Mouse (Mus musculus): Measurements from ENCODE around the gene Nr0b2. TPM values are rescaled to one million over a fixed set of nuclear protein-coding genes. Genes with fewer than 3 reads are reported as not detected.

The Nr0b2 gene
- total RNA-seq (2023): not detected

DNA sequence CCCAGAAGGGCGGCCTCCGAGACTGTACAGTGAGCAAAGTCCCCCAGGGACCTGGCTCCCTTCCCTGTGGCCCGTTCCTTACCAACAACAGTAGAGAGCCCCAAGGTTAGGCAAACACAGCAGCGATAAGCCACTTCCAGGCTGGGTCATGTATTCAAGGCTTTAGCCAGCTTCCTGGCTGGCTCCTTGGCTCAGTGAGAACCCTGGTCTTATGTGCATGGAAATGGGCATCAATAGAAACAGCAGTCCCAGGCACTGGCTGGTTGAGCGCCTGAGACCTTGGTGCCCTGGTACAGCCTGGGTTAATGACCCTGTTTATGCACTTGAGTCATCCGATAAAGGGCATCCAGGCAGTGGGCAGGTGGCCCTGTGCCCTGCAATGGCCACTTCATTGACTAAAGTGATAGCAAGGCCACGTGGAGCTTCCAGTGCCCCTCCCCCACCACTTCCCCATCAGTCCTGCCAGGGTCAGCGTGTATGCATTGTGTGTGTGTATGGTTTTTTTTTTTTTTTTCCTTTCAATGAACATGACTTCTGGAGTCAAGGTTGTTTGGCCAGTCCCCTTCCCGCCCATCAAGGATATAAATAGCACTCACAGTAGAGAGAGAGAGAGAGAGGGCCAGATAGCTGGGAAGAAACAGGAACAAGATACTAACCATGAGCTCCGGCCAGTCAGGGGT is at the start of gene Nr0b2:
TSS of gene Nr0b2 (plus strand) at position 609 of the 680 bp plus-strand sequence.

DNA sequence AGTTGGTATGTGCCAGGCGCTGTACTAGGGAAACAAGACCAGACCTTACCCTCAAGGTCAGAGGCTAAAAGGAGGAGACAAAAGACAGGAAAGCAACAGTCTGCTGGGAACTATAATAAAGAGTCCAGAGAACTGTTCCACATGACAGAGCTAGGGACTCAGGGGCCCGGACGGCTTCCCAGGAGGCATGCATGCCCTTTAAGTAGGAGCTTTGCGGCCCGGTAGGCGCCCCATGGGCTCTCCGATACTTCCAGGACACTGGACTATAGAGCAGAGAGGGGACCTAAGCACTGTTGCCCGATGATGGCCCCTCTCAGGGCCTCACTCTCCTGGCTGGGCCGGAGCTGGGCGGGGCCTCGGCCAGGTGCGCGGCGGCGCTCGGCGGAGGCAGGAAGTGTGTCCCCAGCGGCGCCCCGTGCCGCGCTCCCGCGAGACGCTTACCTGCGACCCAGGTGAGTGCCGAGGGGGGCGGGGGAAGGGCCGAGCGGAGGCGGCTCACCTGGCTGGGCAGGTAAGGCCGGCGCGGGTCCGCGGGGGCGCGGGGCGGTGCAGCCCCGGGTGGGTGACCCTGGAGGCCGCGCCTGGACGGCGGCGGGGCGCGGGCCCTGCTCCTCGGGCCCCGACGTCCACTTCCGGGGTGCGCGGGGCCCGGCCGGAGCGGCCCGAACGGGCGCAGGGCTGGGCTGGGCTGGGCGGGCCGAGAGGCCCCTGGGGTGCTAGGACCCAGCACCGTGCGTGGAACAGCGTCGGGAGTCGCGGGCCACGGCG is 34.4 kb upstream of the Nr0b2 start, which contains the start of gene Kdf1:
TSS of gene Kdf1 (plus strand) at position 363 of the 768 bp plus-strand sequence.

DNA sequence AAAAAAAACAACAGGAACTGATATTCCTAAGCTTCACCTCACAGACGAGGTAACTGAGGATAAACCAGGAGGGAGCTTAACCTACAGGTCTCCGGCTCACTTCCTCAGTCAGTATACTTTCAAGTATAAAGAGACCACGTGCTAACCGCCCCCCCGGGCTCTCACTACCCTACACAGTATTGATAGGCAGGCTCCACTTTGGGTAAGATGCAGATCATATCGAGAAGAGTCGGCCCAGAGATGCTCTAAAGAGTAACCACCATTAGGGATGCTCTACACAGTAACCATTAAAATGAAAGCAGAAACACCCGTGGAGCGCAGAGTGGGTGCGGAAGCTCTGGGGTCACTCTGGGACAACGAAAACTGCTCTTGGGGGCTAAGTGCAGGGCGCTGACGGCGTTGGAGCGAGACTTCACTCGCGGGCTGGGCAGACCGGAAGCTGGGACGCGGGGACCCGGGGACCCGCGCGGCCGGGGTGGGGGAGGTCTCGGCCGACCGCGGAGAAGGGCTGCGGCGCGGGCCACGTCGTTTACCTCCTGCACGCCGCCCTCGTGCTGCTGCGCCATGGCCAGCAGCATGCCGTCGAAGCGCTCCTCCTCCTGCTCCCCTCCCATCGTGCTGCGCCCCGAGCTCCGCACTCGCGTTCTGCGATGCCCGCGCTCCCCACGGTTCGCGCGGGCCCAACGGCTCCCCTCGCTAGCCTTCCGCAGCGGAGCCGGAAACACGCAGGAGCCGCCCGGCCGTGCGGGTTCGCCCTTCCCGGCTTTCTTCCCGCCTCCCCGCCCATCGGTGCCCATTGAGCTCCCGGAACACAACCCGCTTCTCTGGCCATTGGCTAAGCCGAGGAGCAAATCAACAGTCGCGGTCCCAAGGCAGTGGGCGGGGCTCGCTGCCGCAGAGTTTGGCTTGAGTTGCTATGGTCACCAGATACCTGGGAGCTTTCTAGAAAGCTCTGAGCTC is 7.6 kb upstream of the Nr0b2 start, which contains the start of gene Nudc:
TSS of gene Nudc (minus strand) at position 725 of the 960 bp plus-strand sequence.

DNA sequence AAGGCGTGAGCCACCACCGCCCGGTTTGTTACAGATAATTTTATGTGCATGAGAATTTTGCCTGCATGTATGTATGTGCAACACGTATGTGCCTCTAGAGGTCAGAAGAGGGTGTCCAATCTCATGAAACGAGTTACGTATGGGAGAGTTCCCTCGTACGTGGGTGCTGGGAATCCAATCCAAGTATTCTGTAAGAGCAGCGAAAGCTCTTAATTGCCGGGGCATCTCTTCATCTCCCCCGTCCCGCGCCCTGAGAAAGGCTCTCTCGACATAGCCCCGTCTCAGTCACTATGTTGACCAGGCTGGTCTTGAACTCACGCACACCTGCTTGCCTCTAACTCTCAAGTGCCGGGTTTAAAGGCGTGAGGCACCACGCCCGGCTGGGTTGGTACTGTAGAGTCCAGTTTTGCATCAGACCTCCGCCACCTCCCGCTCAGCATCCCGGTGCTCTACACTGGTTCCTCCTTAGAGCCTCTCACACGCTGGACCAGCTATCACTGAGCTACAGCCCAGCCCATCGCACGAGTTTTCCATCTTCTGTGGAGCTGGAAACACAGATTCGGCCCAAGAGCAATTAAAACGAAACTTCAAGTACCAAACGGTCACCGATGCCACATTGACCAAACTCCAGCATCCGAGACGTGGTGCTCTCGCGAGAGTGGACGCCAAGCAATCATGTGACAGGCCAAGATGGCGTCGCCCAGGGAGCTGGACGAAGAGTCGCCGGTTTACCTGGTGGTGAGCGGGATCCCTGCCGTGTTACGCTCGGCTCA is 21.1 kb downstream of the Nr0b2 start, which contains the start of gene Gpatch3:
TSS of gene Gpatch3 (plus strand) at position 676 of the 773 bp plus-strand sequence.

DNA sequence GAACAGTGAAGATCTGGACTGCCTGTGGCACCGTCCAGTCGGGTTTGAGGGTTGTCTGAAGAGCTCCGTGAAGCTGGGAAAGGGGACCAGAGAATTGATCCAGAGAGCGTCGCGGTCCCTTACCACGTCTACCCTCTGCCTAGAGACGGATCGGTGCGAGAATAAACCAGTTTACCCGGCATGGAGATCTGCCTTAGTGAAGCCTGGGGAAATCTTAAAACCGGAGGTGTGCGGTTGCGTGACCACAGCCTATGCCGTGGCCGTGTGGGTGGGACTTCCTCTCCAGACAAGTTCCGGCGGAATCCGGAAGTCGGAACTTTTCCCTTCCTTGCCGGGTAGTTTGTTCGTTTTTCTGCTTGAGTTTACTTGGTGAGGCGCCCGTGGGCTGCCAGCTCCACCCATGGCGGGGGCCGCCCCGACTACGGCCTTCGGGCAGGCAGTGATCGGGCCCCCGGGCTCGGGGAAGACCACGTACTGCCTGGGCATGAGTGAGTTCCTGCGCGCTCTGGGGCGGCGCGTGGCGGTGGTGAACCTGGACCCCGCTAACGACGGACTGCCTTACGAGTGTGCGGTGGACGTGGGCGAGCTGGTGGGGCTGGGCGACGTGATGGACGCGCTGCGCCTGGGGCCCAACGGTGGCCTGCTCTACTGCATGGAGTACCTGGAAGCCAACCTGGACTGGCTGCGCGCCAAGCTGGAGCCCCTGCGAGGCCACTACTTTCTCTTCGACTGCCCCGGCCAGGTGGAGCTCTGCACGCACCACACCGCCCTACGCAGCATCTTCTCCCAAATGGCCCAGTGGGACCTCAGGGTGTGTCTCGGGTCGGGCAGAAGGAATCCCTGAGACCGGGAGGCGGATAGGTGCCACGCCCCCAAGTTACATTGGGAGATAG is 31.1 kb downstream of the Nr0b2 start, which contains the start of gene Gpn2:
TSS of gene Gpn2 (plus strand) at position 304 of the 893 bp plus-strand sequence.

DNA sequence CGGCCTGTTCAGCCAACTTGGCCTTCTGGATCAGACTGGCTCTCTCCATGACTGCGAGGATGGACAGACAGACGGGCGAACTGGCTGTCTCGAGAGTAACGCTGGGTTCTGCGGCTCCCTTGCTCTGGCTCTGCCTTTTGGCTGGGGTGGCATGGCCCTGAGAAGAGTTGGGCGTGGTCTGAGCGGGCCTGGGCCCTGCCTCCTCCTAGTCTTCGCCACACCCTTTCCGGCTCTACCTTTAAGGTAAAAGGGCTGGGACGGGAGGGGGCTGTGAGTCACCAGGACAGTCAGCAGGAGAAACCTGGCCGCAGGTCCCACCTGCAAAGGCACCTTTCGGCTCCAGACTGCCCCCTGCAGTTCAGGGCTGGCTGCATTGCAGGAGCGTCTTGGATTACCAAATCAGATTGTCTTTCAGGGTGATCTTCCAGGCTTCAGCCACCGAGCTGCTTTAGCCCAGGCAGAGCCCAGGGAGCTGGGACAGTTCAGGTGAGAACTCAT is 48.6 kb downstream of the Nr0b2 start, which contains the start of gene Sfn:
TSS of gene Sfn (minus strand) at position 448 of the 498 bp plus-strand sequence.

Other genes starting within 250 kb of the Nr0b2 start
- 10 to 100 TPM; 33.2 to 36.7 TPM for gene Wdtc1, start 199.9 kb upstream of the Nr0b2 start, total RNA-seq (2023)
- gene Slc9a1, start 183.7 kb upstream of the Nr0b2 start, total RNA-seq (2023): 10 to 100 TPM; 53.1 to 56.3 TPM
- not detected for gene Tent5b, start 73.2 kb upstream of the Nr0b2 start, total RNA-seq (2023)
- 1 to 10 TPM in 1 of 2 experiments, not detected in 1; 1.2 TPM for gene Trnp1, start 54.8 kb upstream of the Nr0b2 start, total RNA-seq (2023)
- not detected for gene Kdf1, start 34.4 kb upstream of the Nr0b2 start, total RNA-seq (2023)
- gene Nudc, start 7.4 kb upstream of the Nr0b2 start, total RNA-seq (2023): 10 to 100 TPM; 63.0 to 69.3 TPM
- gene Gpatch3, start 21.4 kb downstream of the Nr0b2 start, total RNA-seq (2023): 10 to 100 TPM; 19.1 to 30.9 TPM
- gene Gpn2, start 31.0 kb downstream of the Nr0b2 start, total RNA-seq (2023): 10 to 100 TPM; 16.8 to 18.4 TPM
- 1 to 10 TPM; 2.9 to 3.6 TPM for gene Sfn, start 48.8 kb downstream of the Nr0b2 start, total RNA-seq (2023)
- gene Zdhhc18, start 96.8 kb downstream of the Nr0b2 start, total RNA-seq (2023): 10 to 100 TPM; 27.5 to 38.4 TPM
- gene Pigv, start 119.3 kb downstream of the Nr0b2 start, total RNA-seq (2023): 10 to 100 TPM; 23.2 to 23.5 TPM
- 100 to 1,000 TPM; 172 to 184 TPM for gene Arid1a, start 203.4 kb downstream of the Nr0b2 start, total RNA-seq (2023)